Mouse (Mus musculus): ENCODE measurements around the gene Olig2. TPM values are rescaled to one million over a fixed set of nuclear protein-coding genes. Genes with fewer than 3 reads are reported as not detected.

The Olig2 gene
- polyA plus RNA-seq, 1 experiment from 2014 or later = not detected

Other genes starting within 250 kb of the Olig2 start
- 14.1 and 16.5 TPM in 2 replicates for gene Synj1, start 214.1 kb upstream of the Olig2 start, polyA plus RNA-seq (2014; fragmentation: Nextera tagmentation; extraction: Ambion mirVana)
- gene Paxbp1, start 180.9 kb upstream of the Olig2 start, polyA plus RNA-seq (2014; fragmentation: Nextera tagmentation; extraction: Ambion mirVana) = 42.7 and 45.1 TPM in 2 replicates
- 0.18 and 0.19 TPM in 2 replicates for gene 4932438H23Rik, start 130.3 kb upstream of the Olig2 start, polyA plus RNA-seq (2014; fragmentation: Nextera tagmentation; extraction: Ambion mirVana)
- gene Olig1, start 44.3 kb downstream of the Olig2 start, polyA plus RNA-seq (2014; fragmentation: Nextera tagmentation; extraction: Ambion mirVana) = 0.09 TPM in 1 of 2 replicates, not detected in the other
- 57.4 and 59.2 TPM in 2 replicates for gene Ifnar2, start 147.3 kb downstream of the Olig2 start, polyA plus RNA-seq (2014; fragmentation: Nextera tagmentation; extraction: Ambion mirVana)
- not detected in 2 replicates for gene Gm21970, start 166.3 kb downstream of the Olig2 start, polyA plus RNA-seq (2014; fragmentation: Nextera tagmentation; extraction: Ambion mirVana)
- gene Il10rb, start 180.7 kb downstream of the Olig2 start, polyA plus RNA-seq (2014; fragmentation: Nextera tagmentation; extraction: Ambion mirVana) = 58.5 and 59.2 TPM in 2 replicates

Data from heart, embryonic 14.5 days (tissue).